Mouse (Mus musculus): ENCODE results near the gene Cars. TPM values are rescaled to one million over a fixed set of nuclear protein-coding genes. Genes with fewer than 3 reads are reported as not detected.
A peak's percentile ranks its signal among the peaks of the same experiment; 100 is the strongest.

Cars gene
- polyA plus RNA-seq, 1 experiment from 2014 or later = 27.9 TPM

- H3K4me3 ChIP-seq (ENCODE audit: low read depth, low read length) = no peak overlapping the region
- H3K36me3 ChIP-seq (ENCODE audit: control insufficient read depth, insufficient read depth, low read length) = no peaks in the 10 kb centered on the region
- ATAC-seq (replicated peaks; ENCODE audit: insufficient number of reproducible peaks, low FRiP score, low TSS enrichment) = no peak
- WGBS (ENCODE audit: insufficient replicate concordance) = 58% methylated on average over 2 of the region's 2 CpGs
- H3K9me3 ChIP-seq (replicated peaks; ENCODE audit: control insufficient read depth, low read length) = no peaks in the 10 kb centered on the region
- H3K4me1 ChIP-seq (ENCODE audit: control insufficient read depth, insufficient read depth, low read length) = no peaks in the 10 kb centered on the region
- no peaks in the 10 kb centered on the region for H3K27me3 ChIP-seq (ENCODE audit: control insufficient read depth, insufficient read depth, low read length)
- no peak overlapping the region for H3K27ac ChIP-seq (ENCODE audit: low read depth, low read length)
- H3K4me2 ChIP-seq = no peak overlapping the region
- no peak overlapping the region for H3K9ac ChIP-seq (ENCODE audit: low read depth, low read length)
Measured at GRCm38 (mm10) chr7:143626178-143626577, 26.3 kb upstream of the Cars start.

GRCm38 (mm10) chr7:143625151-143625550 is 25.3 kb upstream of the Cars start:
- no peak overlapping the region for H3K27ac ChIP-seq (ENCODE audit: low read depth, low read length)
- 50% methylated on average over 5 of the region's 5 CpGs for WGBS (ENCODE audit: insufficient replicate concordance)
- H3K36me3 ChIP-seq (ENCODE audit: control insufficient read depth, insufficient read depth, low read length) = no peaks in the 10 kb centered on the region
- H3K9ac ChIP-seq (ENCODE audit: low read depth, low read length) = no peak overlapping the region
- no peak overlapping the region for H3K4me3 ChIP-seq (ENCODE audit: low read depth, low read length)
- H3K4me2 ChIP-seq = no peak overlapping the region
- no peaks in the 10 kb centered on the region for H3K9me3 ChIP-seq (replicated peaks; ENCODE audit: control insufficient read depth, low read length)
- H3K4me1 ChIP-seq (ENCODE audit: control insufficient read depth, insufficient read depth, low read length) = no peaks in the 10 kb centered on the region
- H3K27me3 ChIP-seq (ENCODE audit: control insufficient read depth, insufficient read depth, low read length) = no peaks in the 10 kb centered on the region
- ATAC-seq (replicated peaks; ENCODE audit: insufficient number of reproducible peaks, low FRiP score, low TSS enrichment) = no peak

DNA sequence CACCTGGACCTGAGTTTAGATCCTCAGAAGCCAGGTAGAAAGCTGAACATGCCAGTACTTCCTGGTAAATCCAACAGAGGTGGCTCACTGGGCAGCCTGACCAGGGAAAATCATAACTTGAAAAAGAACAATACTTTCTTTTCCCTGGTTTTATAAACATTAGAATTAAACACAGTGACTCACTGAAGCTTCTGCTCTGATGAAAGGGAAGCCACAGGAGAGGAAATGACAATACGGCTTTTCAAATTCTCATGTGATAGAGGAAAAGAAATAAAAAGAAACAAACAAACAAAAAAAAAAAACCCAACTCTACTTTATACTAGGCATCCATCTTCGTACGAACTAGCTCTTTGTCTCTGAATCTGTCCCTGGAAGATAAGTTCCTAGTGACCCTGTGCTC is 24.7 kb upstream of the Cars start:
- Histone ChIP-seq H3K27me3 (ENCODE audit: control insufficient read depth, insufficient read depth, low read length) (no peaks in the 10 kb centered on the region), H3K4me2 (no peak overlapping the region), H3K27ac (ENCODE audit: low read depth, low read length) (no peak overlapping the region), H3K4me1 (ENCODE audit: control insufficient read depth, insufficient read depth, low read length) (no peaks in the 10 kb centered on the region), H3K9me3 (replicated peaks; ENCODE audit: control insufficient read depth, low read length) (no peaks in the 10 kb centered on the region), H3K4me3 (ENCODE audit: low read depth, low read length) (no peak overlapping the region), H3K9ac (ENCODE audit: low read depth, low read length) (no peak overlapping the region), H3K36me3 (ENCODE audit: control insufficient read depth, insufficient read depth, low read length) (no peaks in the 10 kb centered on the region)
- WGBS (ENCODE audit: insufficient replicate concordance) = 67% methylated on average over 3 of the region's 3 CpGs
- ATAC-seq (replicated peaks; ENCODE audit: insufficient number of reproducible peaks, low FRiP score, low TSS enrichment) = no peak

- Histone ChIP-seq H3K4me1 (ENCODE audit: control insufficient read depth, insufficient read depth, low read length) (no peaks in the 10 kb centered on the region), H3K9me3 (replicated peaks; ENCODE audit: control insufficient read depth, low read length) (no peaks in the 10 kb centered on the region), H3K9ac (ENCODE audit: low read depth, low read length) (no peak overlapping the region), H3K27me3 (ENCODE audit: control insufficient read depth, insufficient read depth, low read length) (no peaks in the 10 kb centered on the region), H3K27ac (ENCODE audit: low read depth, low read length) (no peak overlapping the region), H3K36me3 (ENCODE audit: control insufficient read depth, insufficient read depth, low read length) (no peaks in the 10 kb centered on the region), H3K4me2 (no peak overlapping the region), H3K4me3 (ENCODE audit: low read depth, low read length) (no peak overlapping the region)
- no peak for ATAC-seq (replicated peaks; ENCODE audit: insufficient number of reproducible peaks, low FRiP score, low TSS enrichment)
- 42% methylated on average over 1 of the region's 1 CpGs for WGBS (ENCODE audit: insufficient replicate concordance)
Measured at GRCm38 (mm10) chr7:143620951-143621350, 21.1 kb upstream of the Cars start.

- ATAC-seq (replicated peaks; ENCODE audit: insufficient number of reproducible peaks, low FRiP score, low TSS enrichment) = no peak
- H3K9ac ChIP-seq (ENCODE audit: low read depth, low read length) = no peak overlapping the region
- H3K9me3 ChIP-seq (replicated peaks; ENCODE audit: control insufficient read depth, low read length) = no peaks in the 10 kb centered on the region
- H3K27ac ChIP-seq (ENCODE audit: low read depth, low read length) = 0 out of 2 replicates have a peak overlapping the region, but pooled peaks have one; percentile 10
- WGBS (ENCODE audit: insufficient replicate concordance) = 58% methylated on average over 9 of the region's 9 CpGs
- no peaks in the 10 kb centered on the region for H3K4me1 ChIP-seq (ENCODE audit: control insufficient read depth, insufficient read depth, low read length)
- no peak overlapping the region for H3K4me2 ChIP-seq
- no peak overlapping the region for H3K4me3 ChIP-seq (ENCODE audit: low read depth, low read length)
- no peaks in the 10 kb centered on the region for H3K36me3 ChIP-seq (ENCODE audit: control insufficient read depth, insufficient read depth, low read length)
- H3K27me3 ChIP-seq (ENCODE audit: control insufficient read depth, insufficient read depth, low read length) = no peaks in the 10 kb centered on the region
Measured at GRCm38 (mm10) chr7:143614404-143615135, 14.7 kb upstream of the Cars start.

DNA sequence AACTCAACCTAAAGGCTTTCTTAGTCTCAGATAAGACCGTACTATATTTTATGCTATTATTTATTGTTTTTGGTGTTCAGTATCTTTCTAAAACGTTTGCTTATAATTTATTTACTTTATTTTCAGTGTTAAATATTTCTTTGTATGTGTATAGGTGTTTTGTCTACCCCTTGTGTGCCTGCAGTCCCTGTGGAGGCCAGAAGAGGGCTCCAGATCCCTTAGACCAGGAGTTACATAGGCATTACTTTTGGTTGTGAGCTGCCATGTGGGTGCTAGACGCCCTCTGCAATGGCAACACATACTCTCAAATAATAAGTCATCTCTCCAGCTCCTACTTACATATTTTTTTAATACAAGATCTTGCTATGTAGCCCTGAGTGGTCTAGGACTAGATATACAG is 12.3 kb upstream of the Cars start:
- Histone ChIP-seq H3K4me3 (ENCODE audit: low read depth, low read length) (no peak overlapping the region), H3K4me1 (ENCODE audit: control insufficient read depth, insufficient read depth, low read length) (no peaks in the 10 kb centered on the region), H3K9me3 (replicated peaks; ENCODE audit: control insufficient read depth, low read length) (no peaks in the 10 kb centered on the region), H3K9ac (ENCODE audit: low read depth, low read length) (no peak overlapping the region), H3K4me2 (no peak overlapping the region), H3K36me3 (ENCODE audit: control insufficient read depth, insufficient read depth, low read length) (no peaks in the 10 kb centered on the region), H3K27me3 (ENCODE audit: control insufficient read depth, insufficient read depth, low read length) (no peaks in the 10 kb centered on the region), H3K27ac (ENCODE audit: low read depth, low read length) (no peak overlapping the region)
- ATAC-seq (replicated peaks; ENCODE audit: insufficient number of reproducible peaks, low FRiP score, low TSS enrichment) = no peak
- 50% methylated on average over 3 of the region's 3 CpGs for WGBS (ENCODE audit: insufficient replicate concordance)

DNA sequence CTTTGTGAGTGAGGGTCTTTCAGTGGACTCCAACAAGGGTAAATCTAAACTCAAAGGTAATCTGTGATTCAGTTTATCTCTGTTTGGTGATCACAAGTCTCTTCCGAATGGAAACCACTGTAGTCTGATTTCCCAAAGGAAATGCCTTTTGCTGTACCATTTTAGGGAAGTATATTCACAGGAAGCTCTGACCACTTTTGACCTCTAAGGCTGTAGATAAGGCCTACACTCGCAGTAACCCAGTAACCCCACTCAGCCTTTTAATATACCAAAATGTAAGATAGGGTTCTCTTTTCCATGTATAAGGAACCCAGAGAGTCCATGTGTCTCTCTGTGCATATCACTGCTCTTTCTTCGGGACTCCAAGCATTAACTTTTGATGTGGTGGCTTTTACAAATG is 5.4 kb upstream of the Cars start:
- no peak for ATAC-seq (replicated peaks; ENCODE audit: insufficient number of reproducible peaks, low FRiP score, low TSS enrichment)
- no peaks in the 10 kb centered on the region for H3K27me3 ChIP-seq (ENCODE audit: control insufficient read depth, insufficient read depth, low read length)
- 71% methylated on average over 3 of the region's 3 CpGs for WGBS (ENCODE audit: insufficient replicate concordance)

GRCm38 (mm10) chr7:143604889-143605288 is 5.0 kb upstream of the Cars start:
- H3K9ac ChIP-seq (ENCODE audit: low read depth, low read length) = no peak overlapping the region
- no peaks in the 10 kb centered on the region for H3K9me3 ChIP-seq (replicated peaks; ENCODE audit: control insufficient read depth, low read length)
- H3K27me3 ChIP-seq (ENCODE audit: control insufficient read depth, insufficient read depth, low read length) = no peaks in the 10 kb centered on the region
- H3K4me3 ChIP-seq (ENCODE audit: low read depth, low read length) = no peak overlapping the region
- H3K4me1 ChIP-seq (ENCODE audit: control insufficient read depth, insufficient read depth, low read length) = no peaks in the 10 kb centered on the region
- ATAC-seq (replicated peaks; ENCODE audit: insufficient number of reproducible peaks, low FRiP score, low TSS enrichment) = no peak
- no peaks in the 10 kb centered on the region for H3K36me3 ChIP-seq (ENCODE audit: control insufficient read depth, insufficient read depth, low read length)
- H3K27ac ChIP-seq (ENCODE audit: low read depth, low read length) = no peak overlapping the region
- H3K4me2 ChIP-seq = no peak overlapping the region
- 52% methylated on average over 2 of the region's 2 CpGs for WGBS (ENCODE audit: insufficient replicate concordance)

More for the DNA sequence above, 5.4 kb upstream of the Cars start:
- Histone ChIP-seq H3K36me3 (ENCODE audit: control insufficient read depth, insufficient read depth, low read length) (no peaks in the 10 kb centered on the region), H3K27ac (ENCODE audit: low read depth, low read length) (no peak overlapping the region), H3K4me1 (ENCODE audit: control insufficient read depth, insufficient read depth, low read length) (no peaks in the 10 kb centered on the region), H3K9ac (ENCODE audit: low read depth, low read length) (no peak overlapping the region), H3K4me3 (ENCODE audit: low read depth, low read length) (no peak overlapping the region), H3K9me3 (replicated peaks; ENCODE audit: control insufficient read depth, low read length) (no peaks in the 10 kb centered on the region), H3K4me2 (no peak overlapping the region)

- no peak overlapping the region for H3K27ac ChIP-seq (ENCODE audit: low read depth, low read length)
- H3K4me3 ChIP-seq (ENCODE audit: low read depth, low read length) = no peak overlapping the region
- H3K36me3 ChIP-seq (ENCODE audit: control insufficient read depth, insufficient read depth, low read length) = no peaks in the 10 kb centered on the region
- 69% methylated on average over 2 of the region's 2 CpGs for WGBS (ENCODE audit: insufficient replicate concordance)
- H3K4me1 ChIP-seq (ENCODE audit: control insufficient read depth, insufficient read depth, low read length) = peaks cover 6% of the 10 kb centered on the region; the same call in 1 of the 2 replicates
- ATAC-seq (replicated peaks; ENCODE audit: insufficient number of reproducible peaks, low FRiP score, low TSS enrichment) = no peak
- no peaks in the 10 kb centered on the region for H3K27me3 ChIP-seq (ENCODE audit: control insufficient read depth, insufficient read depth, low read length)
- no peak overlapping the region for H3K9ac ChIP-seq (ENCODE audit: low read depth, low read length)
- no peak overlapping the region for H3K4me2 ChIP-seq
- H3K9me3 ChIP-seq (replicated peaks; ENCODE audit: control insufficient read depth, low read length) = no peaks in the 10 kb centered on the region
Measured at GRCm38 (mm10) chr7:143601705-143602104, 1.8 kb upstream of the Cars start.
